Mouse (Mus musculus): ENCODE data around the gene Akt3.

DNA sequence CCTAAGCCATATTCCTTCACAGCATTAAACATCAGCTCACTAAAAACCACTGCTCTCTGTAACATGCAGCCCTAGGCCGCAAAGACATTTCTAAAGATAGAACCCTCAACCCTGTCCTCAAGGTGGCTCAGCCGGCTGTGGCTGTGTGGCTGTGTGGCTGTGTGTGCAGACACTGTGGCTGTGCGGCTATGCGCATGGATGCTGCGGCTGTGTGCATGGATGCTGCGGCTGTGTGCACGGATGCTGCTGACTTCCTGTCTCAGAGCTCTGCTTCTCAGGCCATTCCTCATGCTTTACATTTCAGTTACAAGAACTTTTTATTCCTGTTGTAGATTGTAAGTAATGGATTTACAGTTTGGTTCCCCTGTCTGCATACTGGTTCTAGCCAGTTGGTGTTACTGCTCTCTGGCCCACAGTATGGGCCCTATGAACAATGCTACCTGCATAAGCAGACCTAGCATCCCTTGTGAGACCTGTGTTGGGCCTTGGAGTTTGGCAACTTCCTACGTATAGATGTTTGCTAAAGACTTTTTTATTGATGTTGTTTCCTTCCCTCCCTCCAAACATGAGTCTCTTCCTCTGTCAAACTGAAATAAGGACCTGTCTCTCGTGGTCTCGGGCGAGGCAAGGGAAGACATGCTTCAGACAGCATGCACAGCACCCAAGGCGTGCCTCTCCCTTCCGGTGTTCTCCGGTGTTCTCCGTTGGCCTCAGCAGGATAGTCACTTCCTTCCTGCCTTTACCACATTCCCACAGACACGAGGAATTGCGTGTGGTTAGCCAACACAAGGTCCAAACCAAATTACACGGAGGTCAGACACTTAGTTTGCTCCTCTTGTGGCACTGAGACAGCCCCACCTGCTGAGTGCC, 264.6 kb downstream of the Akt3 start:
- TF ChIP-seq CTCF (IDR thresholded peaks at IDR 0.05; ENCODE audit: low read depth, low read length) (no peak), POLR2A (IDR thresholded peaks at IDR 0.05; ENCODE audit: insufficient read depth, low read length) (no peak), EP300 (IDR thresholded peaks at IDR 0.05; ENCODE audit: insufficient read depth, low read depth, low read length) (no peak)
